Mouse (Mus musculus): ENCODE results near the gene Carmil3. TPM values are rescaled to one million over a fixed set of nuclear protein-coding genes. Genes with fewer than 3 reads are reported as not detected.

The Carmil3 gene
- polyA plus RNA-seq (2012; rRNA removed): 237 and 240 TPM in 2 replicates

GRCm38 (mm10) chr14:55490361-55491201, at the start of gene Carmil3:
Carmil3 (plus strand) TSS chr14:55490651.

GRCm38 (mm10) chr14:55478651-55479599, 11.5 kb upstream of the Carmil3 start, which contains the start of gene Dhrs4:
Dhrs4 (plus strand) TSS chr14:55478758.

GRCm38 (mm10) chr14:55510125-55510731, 19.8 kb downstream of the Carmil3 start, which contains the start of gene Cpne6:
Cpne6 (plus strand) TSS chr14:55510445.

GRCm38 (mm10) chr14:55524785-55525184, 34.3 kb downstream of the Carmil3 start, which contains the start of gene Nrl:
Nrl (minus strand) TSS chr14:55524981.

GRCm38 (mm10) chr14:55540067-55540786, 49.8 kb downstream of the Carmil3 start, which contains the start of gene Pck2:
Pck2 (plus strand) TSS chr14:55540266.

Other genes starting within 250 kb of the Carmil3 start
- gene Dhrs4, start 11.9 kb upstream of the Carmil3 start, polyA plus RNA-seq (2012; rRNA removed): 14.6 and 15.1 TPM in 2 replicates
- 44.9 and 48.5 TPM in 2 replicates for gene Cpne6, start 19.8 kb downstream of the Carmil3 start, polyA plus RNA-seq (2012; rRNA removed)
- 0.96 and 1.5 TPM in 2 replicates for gene Nrl, start 34.3 kb downstream of the Carmil3 start, polyA plus RNA-seq (2012; rRNA removed)
- 22.0 and 24.8 TPM in 2 replicates for gene Pck2, start 49.6 kb downstream of the Carmil3 start, polyA plus RNA-seq (2012; rRNA removed)
- gene Dcaf11, start 69.4 kb downstream of the Carmil3 start, polyA plus RNA-seq (2012; rRNA removed): 98.1 and 109 TPM in 2 replicates
- 0.59 TPM in 1 of 2 replicates, not detected in the other for gene A730061H03Rik, start 69.8 kb downstream of the Carmil3 start, polyA plus RNA-seq (2012; rRNA removed)
- 0.08 and 2.9 TPM in 2 replicates for gene Fitm1, start 85.0 kb downstream of the Carmil3 start, polyA plus RNA-seq (2012; rRNA removed)
- gene Psme1, start 87.5 kb downstream of the Carmil3 start, polyA plus RNA-seq (2012; rRNA removed): 138 and 140 TPM in 2 replicates
- gene Emc9, start 94.7 kb downstream of the Carmil3 start, polyA plus RNA-seq (2012; rRNA removed): 43.1 and 47.2 TPM in 2 replicates
- 76.9 and 77.8 TPM in 2 replicates for gene Psme2, start 100.5 kb downstream of the Carmil3 start, polyA plus RNA-seq (2012; rRNA removed)
- 21.9 and 24.7 TPM in 2 replicates for gene Rnf31, start 101.1 kb downstream of the Carmil3 start, polyA plus RNA-seq (2012; rRNA removed)
- 24.2 and 30.3 TPM in 2 replicates for gene Irf9, start 112.9 kb downstream of the Carmil3 start, polyA plus RNA-seq (2012; rRNA removed)
- gene Rec8, start 127.4 kb downstream of the Carmil3 start, polyA plus RNA-seq (2012; rRNA removed): 17.6 and 22.2 TPM in 2 replicates
- 202 and 205 TPM in 2 replicates for gene Ipo4, start 145.3 kb downstream of the Carmil3 start, polyA plus RNA-seq (2012; rRNA removed)
- 5.1 TPM in 2 replicates for gene Gm49378, start 147.2 kb downstream of the Carmil3 start, polyA plus RNA-seq (2012; rRNA removed)
- 35.5 and 36.6 TPM in 2 replicates for gene Tm9sf1, start 153.2 kb downstream of the Carmil3 start, polyA plus RNA-seq (2012; rRNA removed)
- 1.2 and 1.4 TPM in 2 replicates for gene Tssk4, start 159.5 kb downstream of the Carmil3 start, polyA plus RNA-seq (2012; rRNA removed)
- gene Mdp1, start 169.9 kb downstream of the Carmil3 start, polyA plus RNA-seq (2012; rRNA removed): 49.7 and 51.7 TPM in 2 replicates
- gene Gmpr2, start 181.3 kb downstream of the Carmil3 start, polyA plus RNA-seq (2012; rRNA removed): 39.3 and 44.8 TPM in 2 replicates
- gene Nedd8, start 181.5 kb downstream of the Carmil3 start, polyA plus RNA-seq (2012; rRNA removed): 467 and 498 TPM in 2 replicates
- gene Tinf2, start 191.2 kb downstream of the Carmil3 start, polyA plus RNA-seq (2012; rRNA removed): 19.4 and 19.8 TPM in 2 replicates
- 0.31 and 2.6 TPM in 2 replicates for gene Tgm1, start 223.3 kb downstream of the Carmil3 start, polyA plus RNA-seq (2012; rRNA removed)
- gene Rabggta, start 231.6 kb downstream of the Carmil3 start, polyA plus RNA-seq (2012; rRNA removed): 70.1 and 73.0 TPM in 2 replicates

Data from central nervous system, embryonic 18 days (tissue).